Mouse (Mus musculus): ENCODE measurements around the gene Zfp663. TPM values are rescaled to one million over a fixed set of nuclear protein-coding genes. Genes with fewer than 3 reads are reported as not detected.

The Zfp663 gene
- polyA plus RNA-seq (2012; ENCODE audit: low replicate concordance) = not detected in 2 replicates

GRCm38 (mm10) chr2:165368496-165368895 is at the start of gene Zfp663:
Gene Zfp663, minus strand, starts transcription at chr2:165368729.

GRCm38 (mm10) chr2:165387844-165388495 is 19.4 kb upstream of the Zfp663 start, which contains the start of gene Zfp334:
Gene Zfp334, minus strand, starts transcription at chr2:165388259.

GRCm38 (mm10) chr2:165326304-165327190 is 42.0 kb downstream of the Zfp663 start, which contains the start of gene Elmo2:
Gene Elmo2, minus strand, starts transcription at chr2:165326479.

Other genes with a start within 250 kb of the Zfp663 start
- 0.24 and 0.25 TPM in 2 replicates for gene Cdh22, start 133.9 kb downstream of the Zfp663 start, polyA plus RNA-seq (2012; ENCODE audit: low replicate concordance)
- gene Slc35c2, start 80.9 kb downstream of the Zfp663 start, polyA plus RNA-seq (2012; ENCODE audit: low replicate concordance) = 73.8 and 106 TPM in 2 replicates
- gene Elmo2, start 42.2 kb downstream of the Zfp663 start, polyA plus RNA-seq (2012; ENCODE audit: low replicate concordance) = 4.7 and 25.3 TPM in 2 replicates
- 0.03 TPM in 1 of 2 replicates, not detected in the other for gene Zfp334, start 19.5 kb upstream of the Zfp663 start, polyA plus RNA-seq (2012; ENCODE audit: low replicate concordance)
- gene Ocstamp, start 31.7 kb upstream of the Zfp663 start, polyA plus RNA-seq (2012; ENCODE audit: low replicate concordance) = 0.34 and 0.46 TPM in 2 replicates
- gene Slc13a3, start 104.5 kb upstream of the Zfp663 start, polyA plus RNA-seq (2012; ENCODE audit: low replicate concordance) = 0.80 and 1.4 TPM in 2 replicates
- 7.2 and 33.4 TPM in 2 replicates for gene Trp53rka, start 124.6 kb upstream of the Zfp663 start, polyA plus RNA-seq (2012; ENCODE audit: low replicate concordance)
- 0.05 TPM in 1 of 2 replicates, not detected in the other for gene Slc2a10, start 135.1 kb upstream of the Zfp663 start, polyA plus RNA-seq (2012; ENCODE audit: low replicate concordance)
- 1.5 and 2.1 TPM in 2 replicates for gene Eya2, start 226.3 kb upstream of the Zfp663 start, polyA plus RNA-seq (2012; ENCODE audit: low replicate concordance)

Data from leukemia stem cell, adult 10-12 weeks (primary cell).